Mouse (Mus musculus) CH12.LX (cell line): Measurements from ENCODE around the gene Mmp15. TPM values are rescaled to one million over a fixed set of nuclear protein-coding genes. Genes with fewer than 3 reads are reported as not detected.

Experiments used
- DNase-seq: peaks from one replicate; pipeline ENCODE4 v3.0.0-alpha.2; 2013; ENCODE audit errors: extremely low read depth
- H3K27ac ChIP-seq: 2 replicates; pipeline ENCODE4 v1.5.1; 2012; ENCODE audit warnings: low read depth, mild to moderate bottlenecking, control low read depth, moderate library complexity; ENCODE audit not compliant: insufficient read depth
- H3K27me3 ChIP-seq: replicated peaks from 2 replicates; pipeline ENCODE3; 2012; ENCODE audit warnings: inconsistent platforms
- H3K36me3 ChIP-seq, 2 experiments: replicated peaks in 1 of 2; 2 replicates each; pipeline versions ENCODE3 to v1.6.1; 2012; ENCODE audit warnings: inconsistent platforms in 1 of 2, low read length in 1 of 2, mild to moderate bottlenecking in 1 of 2, mixed read lengths in 1 of 2, moderate library complexity in 1 of 2; ENCODE audit not compliant: control insufficient read depth in 1 of 2, insufficient read depth in 1 of 2
- H3K4me1 ChIP-seq, 2 experiments: 2 replicates each; pipeline ENCODE4 v1.6.1; 2012; ENCODE audit warnings: inconsistent platforms in 1 of 2, moderate library complexity in 1 of 2; ENCODE audit not compliant: insufficient read depth in 2 of 2, control insufficient read depth in 1 of 2
- H3K4me2 ChIP-seq: 2 replicates; pipeline ENCODE4 v1.6.1; 2012; ENCODE audit warnings: low read depth, mild to moderate bottlenecking, control low read depth; ENCODE audit not compliant: poor library complexity, insufficient read depth, severe bottlenecking
- H3K4me3 ChIP-seq, 3 experiments: fragments of 150-350 bp in 1 of 3; sonication (generic) in 1 of 3; replicated peaks in 1 of 3; 2 replicates each; pipeline versions ENCODE3 to v1.5.1; 2011 to 2012; ENCODE audit warnings: low read depth in 2 of 3, low read length in 2 of 3, mild to moderate bottlenecking in 2 of 3, moderate library complexity in 2 of 3, control low read depth in 1 of 3, improper control_type of control experiment in 1 of 3, inconsistent platforms in 1 of 3, mixed read lengths in 1 of 3; ENCODE audit not compliant: poor library complexity in 1 of 3
- H3K79me2 ChIP-seq: replicated peaks from 2 replicates; pipeline ENCODE4 v1.6.1; 2012; ENCODE audit warnings: mild to moderate bottlenecking, moderate library complexity; ENCODE audit not compliant: control insufficient read depth, poor library complexity, insufficient read depth, severe bottlenecking; ENCODE audit errors: extremely low read depth
- H3K9ac ChIP-seq: 2 replicates; pipeline ENCODE4 v1.6.1; 2012; ENCODE audit warnings: low read depth, mild to moderate bottlenecking, control low read depth, moderate library complexity; ENCODE audit not compliant: insufficient read depth
- H3K9me3 ChIP-seq: replicated peaks from 2 replicates; pipeline ENCODE3; 2012; ENCODE audit warnings: low read length, inconsistent platforms, mixed read lengths
- BHLHE40 ChIP-seq: IDR thresholded peaks from 2 replicates; pipeline ENCODE4 v1.6.1; 2011; ENCODE audit warnings: mild to moderate bottlenecking, low read depth, low read length, improper control_type of control experiment
- CTCF ChIP-seq, 2 experiments: IDR thresholded peaks in 1 of 2; conservative IDR thresholded peaks in 1 of 2; 2 replicates each; pipeline ENCODE4 v1.5.1; 2011 to 2012; ENCODE audit warnings: low read depth in 2 of 2, low read length in 2 of 2, improper control_type of control experiment in 1 of 2, inconsistent platforms in 1 of 2, mild to moderate bottlenecking in 1 of 2, moderate library complexity in 1 of 2
- ELF1 ChIP-seq: IDR thresholded peaks from 2 replicates; pipeline ENCODE4 v1.6.1; 2014; ENCODE audit warnings: low read depth, mild to moderate bottlenecking, inconsistent platforms, low read length, improper control_type of control experiment
- EP300 ChIP-seq: IDR thresholded peaks from 2 replicates; pipeline ENCODE4 v1.6.1; 2011; ENCODE audit warnings: low read length, improper control_type of control experiment
- ETS1 ChIP-seq: conservative IDR thresholded peaks from 2 replicates; pipeline ENCODE4 v1.6.1; 2012; ENCODE audit warnings: low read depth, mild to moderate bottlenecking, inconsistent platforms, low read length, improper control_type of control experiment, moderate library complexity
- HCFC1 ChIP-seq: IDR thresholded peaks from 2 replicates; pipeline ENCODE4 v1.6.1; 2012; ENCODE audit warnings: low read depth, mild to moderate bottlenecking, inconsistent platforms, low read length, improper control_type of control experiment
- IRF4 ChIP-seq: IDR thresholded peaks from 2 replicates; pipeline ENCODE4 v1.6.1; 2014; ENCODE audit warnings: low read depth, mild to moderate bottlenecking, inconsistent platforms, low read length, improper control_type of control experiment
- JUND ChIP-seq: conservative IDR thresholded peaks from 2 replicates; pipeline ENCODE4 v1.6.1; 2011; ENCODE audit warnings: low read depth, low read length, improper control_type of control experiment
- KAT2A ChIP-seq: IDR thresholded peaks from 2 replicates; pipeline ENCODE4 v1.6.1; 2012; ENCODE audit warnings: low read length, improper control_type of control experiment, inconsistent platforms; ENCODE audit not compliant: insufficient replicate concordance
- MAFK ChIP-seq: IDR thresholded peaks from 2 replicates; pipeline ENCODE4 v1.6.1; 2011; ENCODE audit warnings: low read length, improper control_type of control experiment; ENCODE audit not compliant: insufficient replicate concordance
- MXI1 ChIP-seq: IDR thresholded peaks from 2 replicates; pipeline ENCODE4 v1.6.1; 2011; ENCODE audit warnings: mild to moderate bottlenecking, low read depth, low read length, improper control_type of control experiment
- MYC ChIP-seq: IDR thresholded peaks from 2 replicates; pipeline ENCODE4 v1.6.1; 2011; ENCODE audit warnings: low read depth, mild to moderate bottlenecking, improper control_type of control experiment, low read length
- PAX5 ChIP-seq: IDR thresholded peaks from 2 replicates; pipeline ENCODE4 v1.6.1; 2012; ENCODE audit warnings: low read length, inconsistent platforms, mixed read lengths
- POLR2AphosphoS2 ChIP-seq: IDR thresholded peaks from 2 replicates; pipeline ENCODE4 v1.6.1; 2011; ENCODE audit warnings: low read depth, low read length, improper control_type of control experiment
- RAD21 ChIP-seq: IDR thresholded peaks from 2 replicates; pipeline ENCODE4 v1.6.1; 2011; ENCODE audit warnings: low read depth, mild to moderate bottlenecking, low read length, improper control_type of control experiment, moderate library complexity
- RCOR1 ChIP-seq: conservative IDR thresholded peaks from 2 replicates; pipeline ENCODE4 v1.6.1; 2012; ENCODE audit warnings: low read depth, mild to moderate bottlenecking, inconsistent platforms, low read length, improper control_type of control experiment
- TBP ChIP-seq: conservative IDR thresholded peaks from 2 replicates; pipeline ENCODE4 v1.6.1; 2011; ENCODE audit warnings: low read depth, low read length, improper control_type of control experiment
- TCF12 ChIP-seq: IDR thresholded peaks from 2 replicates; pipeline ENCODE4 v1.6.1; 2014; ENCODE audit warnings: low read depth, mild to moderate bottlenecking, inconsistent platforms, low read length, improper control_type of control experiment
- UBTF ChIP-seq: IDR thresholded peaks from 2 replicates; pipeline ENCODE4 v1.6.1; 2012; ENCODE audit warnings: low read depth, mild to moderate bottlenecking, inconsistent platforms, low read length, improper control_type of control experiment, moderate library complexity
- USF2 ChIP-seq: conservative IDR thresholded peaks from 2 replicates; pipeline ENCODE4 v1.6.1; 2011; ENCODE audit warnings: low read depth, low read length, improper control_type of control experiment
- ZC3H11A ChIP-seq: IDR thresholded peaks from 2 replicates; pipeline ENCODE4 v1.6.1; 2012; ENCODE audit warnings: low read depth, mild to moderate bottlenecking, inconsistent platforms, low read length, improper control_type of control experiment
- ZNF384 ChIP-seq: IDR thresholded peaks from 2 replicates; pipeline ENCODE4 v1.6.1; 2012; ENCODE audit warnings: low read depth, low read length, improper control_type of control experiment, inconsistent platforms
- dilution Hi-C: fragments of 300-500 bp; cut with MboI; formaldehyde crosslinking; loops from 2 replicates; pipeline ENCODE4 v1.14.3; 2020; ENCODE audit warnings: low sequenced_read_pairs; ENCODE audit not compliant: extremely low pct_unique_long_range_greater_than_20kb, extremely low pct_ligation_motif_present
- in situ Hi-C: fragments of 300-500 bp; cut with MboI; formaldehyde crosslinking; loops from 3 replicates; pipeline ENCODE4 v1.14.3; 2019; ENCODE audit warnings: low sequenced_read_pairs, low pct_ligation_motif_present, low pct_unique_long_range_greater_than_20kb, mixed read lengths
- polyA plus RNA-seq: library from polyadenylated mRNA; unstranded; fragments of >175 nt; gene quantifications from 2 replicates; pipeline ENCODE4 v1.2.1, GENCODE M21; 2012; ENCODE audit warnings: low read depth; ENCODE audit not compliant: insufficient read length
- total RNA-seq, 2 experiments: library from RNA; depleted of rRNA; stranded (reverse); fragments of 300-350 nt in 1 of 2; fragments of >200 nt in 1 of 2; gene quantifications; 2 replicates each; pipeline ENCODE4 v1.2.3; 2012 to 2014

Mmp15 gene
- total and polyA plus RNA-seq, 3 experiments, result 0.04 to 0.44 TPM; not detected in 1

- Histone ChIP-seq H3K9ac (no peak overlapping the region), H3K9me3 (no peaks in the 10 kb centered on the region), H3K27ac (no peak overlapping the region), H3K27me3 (no peaks in the 10 kb centered on the region), H3K79me2 (no peaks in the 10 kb centered on the region), H3K36me3 (no peaks in the 10 kb centered on the region), H3K4me3 (no peak overlapping the region), H3K4me1 (no peaks in the 10 kb centered on the region; a peak in 1 of 4 replicates)
- dilution Hi-C loops, result no loop called here
- DNase-seq, result no peak
- in situ Hi-C loops, result no loop called here
- TF ChIP-seq BHLHE40 (no peak), RAD21 (no peak), JUND (no peak), TCF12 (no peak), MAFK (no peak)
- TF ChIP-seq, all 38 proteins: peak for 0
- H3K4me2 ChIP-seq, result no peak overlapping the region
These were observed 45.1 kb downstream of the Mmp15 start for GRCm38 (mm10) chr8:95397201-95397600.

- H3K4me2 ChIP-seq, result no peak overlapping the region
- no peaks in the 10 kb centered on the region for H3K9me3 ChIP-seq
- no peaks in the 10 kb centered on the region for H3K36me3 ChIP-seq
- H3K27ac ChIP-seq, result no peak overlapping the region
- H3K9ac ChIP-seq, result no peak overlapping the region
- TF ChIP-seq ZC3H11A, result no peak
- TF ChIP-seq HCFC1, result no peak
- no peak for TF ChIP-seq MXI1
- no peak for TF ChIP-seq ETS1
- no peak for TF ChIP-seq PAX5
- no peak for TF ChIP-seq CTCF (conservative IDR thresholded peaks at IDR 0.05 in 1 of 2, IDR thresholded peaks at IDR 0.05 in 1 of 2; ENCODE audit: low read depth in 2 of 2, low read length in 2 of 2)
- TF ChIP-seq RCOR1, result no peak
- no peak for TF ChIP-seq MYC
- no peak for TF ChIP-seq ZNF384
- no peak for TF ChIP-seq USF2
- no peak for TF ChIP-seq EP300
- TF ChIP-seq RAD21, result no peak
- TF ChIP-seq TCF12, result no peak
- TF ChIP-seq MAFK, result no peak
- TF ChIP-seq UBTF, result no peak
- TF ChIP-seq IRF4, result no peak
- no peak for TF ChIP-seq POLR2AphosphoS2
- no peak for TF ChIP-seq KAT2A
- TF ChIP-seq ELF1, result no peak
- TF ChIP-seq TBP, result no peak
- TF ChIP-seq, all 38 proteins: peak for 0
- H3K79me2 ChIP-seq, result no peaks in the 10 kb centered on the region
- no peak for DNase-seq
- in situ Hi-C loops (no loop called here), dilution Hi-C loops (no loop called here)
- H3K4me1 ChIP-seq, result no peaks in the 10 kb centered on the region; a peak in 1 of 4 replicates
- no peaks in the 10 kb centered on the region for H3K27me3 ChIP-seq
- H3K4me3 ChIP-seq, result no peak overlapping the region
These were observed 47.1 kb downstream of the Mmp15 start for GRCm38 (mm10) chr8:95399131-95399530.
